Mouse (Mus musculus) ES-Bruce4 (cell line): ENCODE data around the gene Slc43a2.

Experiments used
- CTCF ChIP-seq: IDR thresholded peaks from one replicate; pipeline ENCODE4 v1.8.1; 2011; ENCODE audit warnings: low read depth, low read length
- EP300 ChIP-seq: IDR thresholded peaks from 2 replicates; pipeline ENCODE4 v1.6.1; 2011; ENCODE audit warnings: low read depth, low read length; ENCODE audit not compliant: insufficient read depth
- POLR2A ChIP-seq: IDR thresholded peaks from one replicate; pipeline ENCODE4 v1.8.1; 2011; ENCODE audit warnings: low read length; ENCODE audit not compliant: insufficient read depth

DNA sequence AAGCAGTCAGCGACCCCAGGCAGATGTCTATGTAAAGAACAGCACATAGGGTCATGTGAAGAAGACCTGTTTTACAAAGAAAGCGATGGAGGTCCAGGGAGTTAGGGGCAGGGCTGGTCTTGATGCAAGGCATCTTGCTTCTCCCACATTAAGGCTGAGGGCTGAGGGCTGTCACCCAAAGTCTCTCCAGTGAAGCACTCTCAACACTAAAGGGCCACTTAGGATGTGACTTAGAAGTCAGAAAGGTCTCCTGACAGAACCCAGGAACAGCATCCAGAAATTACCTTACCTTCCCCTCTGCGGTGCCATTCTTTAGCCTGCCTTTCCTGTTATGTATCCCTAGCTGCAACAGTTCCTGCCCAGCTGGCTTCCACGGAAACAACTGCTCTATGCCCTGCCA, 9.9 kb upstream of the Slc43a2 start:
- TF ChIP-seq POLR2A (no peak), CTCF (no peak), EP300 (no peak)
